Mouse (Mus musculus) inflammation-experienced regulatory T-cells, adult 16 weeks (primary cell): Measurements from ENCODE around the gene Dyrk4. TPM values are rescaled to one million over a fixed set of nuclear protein-coding genes. Genes with fewer than 3 reads are reported as not detected.

Experiments
- polyA plus RNA-seq: library from polyadenylated mRNA; unstranded; fragments of 100-300 nt; shearing (Covaris generic); gene quantifications from one replicate; pipeline ENCODE4 v1.2.1, GENCODE M21; 2017

Gene Dyrk4
- 0.45 TPM for polyA plus RNA-seq

GRCm38 (mm10) chr6:126921111-126921881 lies at the start of gene Dyrk4:
Gene Dyrk4 (minus strand): TSS chr6:126921839.

GRCm38 (mm10) chr6:126939487-126940171 lies 18.0 kb upstream of the Dyrk4 start, which contains the start of the genes Rad51ap1 and D6Wsu163e:
Gene Rad51ap1 (minus strand): TSS chr6:126939587.
Gene D6Wsu163e (plus strand): TSS chr6:126939962.

DNA sequence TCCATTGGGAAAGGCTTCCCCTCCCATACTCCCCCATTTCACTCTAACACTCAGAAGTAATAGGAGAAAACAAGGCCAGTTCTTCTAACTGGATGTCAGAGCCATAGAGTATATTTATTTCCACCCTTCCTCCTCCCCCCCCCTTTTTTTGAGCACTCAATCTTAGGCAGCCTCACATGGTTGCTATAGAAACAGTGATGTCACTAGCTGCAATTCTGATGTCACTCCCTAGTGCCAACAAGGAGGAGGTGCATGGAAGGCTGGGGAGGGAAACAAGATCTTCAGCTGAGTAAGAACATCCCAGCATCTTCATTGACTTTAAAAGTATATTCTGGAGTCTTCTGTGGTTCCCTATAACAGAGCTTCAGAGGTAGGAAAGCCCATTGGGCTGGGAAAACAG lies 68.8 kb downstream of the Dyrk4 start, which contains the start of gene Akap3:
Akap3 (plus strand) TSS at position 218 of the 400 bp plus-strand sequence.

DNA sequence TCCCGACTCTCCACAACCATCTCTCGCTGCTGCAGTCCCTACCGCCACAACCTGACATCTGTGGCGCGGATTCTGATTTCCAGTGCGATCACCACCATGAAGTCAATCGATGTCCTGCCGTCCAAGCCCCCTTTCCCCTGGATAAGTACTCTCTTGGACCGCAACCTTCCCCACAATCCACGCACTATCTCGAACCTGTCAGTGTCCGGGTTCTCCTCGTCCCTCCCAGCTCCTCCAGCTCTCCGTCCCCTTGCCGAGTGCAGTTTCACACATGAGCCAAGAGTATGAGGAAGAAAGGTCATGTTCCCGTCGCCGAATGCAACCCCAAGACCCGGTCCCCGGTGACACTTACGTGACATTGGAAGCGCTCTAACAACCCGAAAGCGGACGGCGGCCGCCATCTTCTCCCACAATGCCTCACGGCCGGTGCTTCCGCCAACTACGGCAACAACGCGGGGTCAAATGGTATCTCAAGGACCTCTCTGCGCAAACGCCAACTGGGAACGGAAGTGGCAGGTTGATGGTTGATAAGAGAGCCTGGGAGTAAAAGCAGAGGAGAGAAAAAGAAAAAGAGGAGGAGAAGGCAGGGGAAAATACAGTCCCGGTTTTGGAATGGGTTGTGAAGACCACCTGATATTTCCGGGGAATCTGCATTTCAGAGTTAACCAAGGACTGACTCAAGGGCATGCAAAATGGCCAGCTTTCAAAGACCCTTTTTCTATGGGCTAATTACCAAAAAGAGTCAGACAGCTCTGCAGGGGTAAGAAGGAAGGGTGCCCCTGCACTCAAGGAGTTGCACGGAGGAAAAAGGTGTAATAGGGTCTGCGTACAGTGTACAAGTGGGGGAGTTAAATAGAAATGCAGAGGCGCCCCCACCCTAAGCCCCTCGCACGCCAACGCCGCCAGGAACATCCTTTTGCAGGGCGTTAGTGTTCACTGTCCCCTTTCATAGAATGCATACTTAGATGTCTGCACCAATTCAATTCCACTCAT lies 72.6 kb downstream of the Dyrk4 start, which contains the start of gene Ndufa9:
Ndufa9 (minus strand) TSS at position 425 of the 993 bp plus-strand sequence.

Other genes starting within 250 kb of the Dyrk4 start
- gene Kcna6, start 181.2 kb downstream of the Dyrk4 start, polyA plus RNA-seq, result 0.15 TPM
- gene Ndufa9, start 72.7 kb downstream of the Dyrk4 start, polyA plus RNA-seq, result 169 TPM
- not detected for gene Akap3, start 68.7 kb downstream of the Dyrk4 start, polyA plus RNA-seq
- gene Rad51ap1, start 17.7 kb upstream of the Dyrk4 start, polyA plus RNA-seq, result 6.6 TPM
- 16.4 TPM for gene D6Wsu163e, start 18.1 kb upstream of the Dyrk4 start, polyA plus RNA-seq
- gene Fgf6, start 93.7 kb upstream of the Dyrk4 start, polyA plus RNA-seq, result not detected
- not detected for gene Fgf23, start 151.1 kb upstream of the Dyrk4 start, polyA plus RNA-seq
- gene Tigar, start 187.7 kb upstream of the Dyrk4 start, polyA plus RNA-seq, result 10.3 TPM
- gene Ccnd2, start 230.4 kb upstream of the Dyrk4 start, polyA plus RNA-seq, result 1,273 TPM